Mouse (Mus musculus): ENCODE results near the gene Xrcc4. TPM values are rescaled to one million over a fixed set of nuclear protein-coding genes. Genes with fewer than 3 reads are reported as not detected.
"Not testable (repeated sequence)": the region's sequence is repeated elsewhere in the genome, so short reads cannot be mapped to it uniquely, and the experiment has no call there.

The Xrcc4 gene
- 0.06 and 0.18 TPM in 2 replicates for polyA plus RNA-seq (2012)

GRCm38 (mm10) chr13:90088962-90089824 is at the start of gene Xrcc4, which contains the start of gene Tmem167:
TSS of gene Xrcc4 (minus strand) at chr13:90089608.
TSS of gene Tmem167 (plus strand) at chr13:90089123.
- TF ChIP-seq TAL1 (IDR thresholded peaks at IDR 0.05; ENCODE audit: low read length) (no peak), GATA1 (IDR thresholded peaks at IDR 0.05; ENCODE audit: low read length) (peak; percentile 68)

GRCm38 (mm10) chr13:90136156-90136910 is 46.9 kb upstream of the Xrcc4 start:
- H3K27me3 ChIP-seq (ENCODE audit: control insufficient read depth) = no peaks in the 10 kb centered on the region
- no peaks in the 10 kb centered on the region for H3K9me3 ChIP-seq (ENCODE audit: control insufficient read depth, low read length)
- H3K4me3 ChIP-seq (replicated peaks) = no peak overlapping the region
- no peak for TF ChIP-seq TAL1 (IDR thresholded peaks at IDR 0.05; ENCODE audit: low read length)
- no peak for TF ChIP-seq GATA1 (IDR thresholded peaks at IDR 0.05; ENCODE audit: low read length)
- no peaks in the 10 kb centered on the region for H3K36me3 ChIP-seq (ENCODE audit: control insufficient read depth)
- no peaks in the 10 kb centered on the region for H3K4me1 ChIP-seq (ENCODE audit: control insufficient read depth)

More at GRCm38 (mm10) chr13:90088962-90089824, at the start of gene Xrcc4, which contains the start of gene Tmem167:
- H3K27me3 ChIP-seq (ENCODE audit: control insufficient read depth) = no peaks in the 10 kb centered on the region
- no peaks in the 10 kb centered on the region for H3K9me3 ChIP-seq (ENCODE audit: control insufficient read depth, low read length)
- peak within 1 kb of the TSS; percentile 95 for H3K4me3 ChIP-seq (replicated peaks)
- H3K4me1 ChIP-seq (ENCODE audit: control insufficient read depth) = peaks cover 18% of the 10 kb centered on the region
- H3K36me3 ChIP-seq (ENCODE audit: control insufficient read depth) = peaks cover 4% of the 10 kb centered on the region; the same call in 1 of the 2 replicates

GRCm38 (mm10) chr13:90111681-90112080 is 22.3 kb upstream of the Xrcc4 start:
- H3K9me3 ChIP-seq (ENCODE audit: control insufficient read depth, low read length) = no peaks in the 10 kb centered on the region
- H3K27me3 ChIP-seq (ENCODE audit: control insufficient read depth) = no peaks in the 10 kb centered on the region
- no peaks in the 10 kb centered on the region for H3K4me1 ChIP-seq (ENCODE audit: control insufficient read depth)
- H3K36me3 ChIP-seq (ENCODE audit: control insufficient read depth) = no peaks in the 10 kb centered on the region
- TF ChIP-seq GATA1 (IDR thresholded peaks at IDR 0.05; ENCODE audit: low read length) (no peak), TAL1 (IDR thresholded peaks at IDR 0.05; ENCODE audit: low read length) (no peak)
- H3K4me3 ChIP-seq (replicated peaks) = no peak overlapping the region

- H3K36me3 ChIP-seq (ENCODE audit: control insufficient read depth) = peaks cover 27% of the 10 kb centered on the region
- not testable (repeated sequence) for H3K27me3 ChIP-seq (ENCODE audit: control insufficient read depth); H3K4me3 ChIP-seq (replicated peaks); H3K4me1 ChIP-seq (ENCODE audit: control insufficient read depth); H3K9me3 ChIP-seq (ENCODE audit: control insufficient read depth, low read length)
These were observed 19.3 kb upstream of the Xrcc4 start for GRCm38 (mm10) chr13:90108746-90109145.

- Histone ChIP-seq H3K36me3 (ENCODE audit: control insufficient read depth) (peaks cover 46% of the 10 kb centered on the region), H3K27me3 (ENCODE audit: control insufficient read depth) (no peaks in the 10 kb centered on the region), H3K4me3 (replicated peaks) (no peak overlapping the region), H3K4me1 (ENCODE audit: control insufficient read depth) (no peaks in the 10 kb centered on the region), H3K9me3 (ENCODE audit: control insufficient read depth, low read length) (no peaks in the 10 kb centered on the region)
- no peak for TF ChIP-seq TAL1 (IDR thresholded peaks at IDR 0.05; ENCODE audit: low read length)
- no peak for TF ChIP-seq GATA1 (IDR thresholded peaks at IDR 0.05; ENCODE audit: low read length)
These were observed 16.7 kb upstream of the Xrcc4 start for GRCm38 (mm10) chr13:90106139-90106538.

- Histone ChIP-seq H3K9me3 (ENCODE audit: control insufficient read depth, low read length) (no peaks in the 10 kb centered on the region), H3K27me3 (ENCODE audit: control insufficient read depth) (no peaks in the 10 kb centered on the region), H3K4me1 (ENCODE audit: control insufficient read depth) (no peaks in the 10 kb centered on the region), H3K4me3 (replicated peaks) (no peak overlapping the region), H3K36me3 (ENCODE audit: control insufficient read depth) (peaks cover 63% of the 10 kb centered on the region)
- TF ChIP-seq GATA1 (IDR thresholded peaks at IDR 0.05; ENCODE audit: low read length) = no peak
- TF ChIP-seq TAL1 (IDR thresholded peaks at IDR 0.05; ENCODE audit: low read length) = no peak
These were observed 12.1 kb upstream of the Xrcc4 start for GRCm38 (mm10) chr13:90101514-90101913.

- Histone ChIP-seq H3K27me3 (ENCODE audit: control insufficient read depth) (no peaks in the 10 kb centered on the region), H3K36me3 (ENCODE audit: control insufficient read depth) (peaks cover 4% of the 10 kb centered on the region; the same call in 1 of the 2 replicates), H3K4me1 (ENCODE audit: control insufficient read depth) (peaks cover 18% of the 10 kb centered on the region), H3K9me3 (ENCODE audit: control insufficient read depth, low read length) (no peaks in the 10 kb centered on the region), H3K4me3 (replicated peaks) (peak overlapping the region; percentile 95)
- TF ChIP-seq GATA1 (IDR thresholded peaks at IDR 0.05; ENCODE audit: low read length) (no peak), TAL1 (IDR thresholded peaks at IDR 0.05; ENCODE audit: low read length) (no peak)
These were observed 396 bp upstream of the Xrcc4 start for GRCm38 (mm10) chr13:90089825-90090183.

GRCm38 (mm10) chr13:90061877-90062276 is 27.5 kb downstream of the Xrcc4 start:
- H3K36me3 ChIP-seq (ENCODE audit: control insufficient read depth) = no peaks in the 10 kb centered on the region
- H3K9me3 ChIP-seq (ENCODE audit: control insufficient read depth, low read length) = no peaks in the 10 kb centered on the region
- TF ChIP-seq GATA1 (IDR thresholded peaks at IDR 0.05; ENCODE audit: low read length) (no peak), TAL1 (IDR thresholded peaks at IDR 0.05; ENCODE audit: low read length) (no peak)
- no peaks in the 10 kb centered on the region for H3K4me1 ChIP-seq (ENCODE audit: control insufficient read depth)
- no peaks in the 10 kb centered on the region for H3K27me3 ChIP-seq (ENCODE audit: control insufficient read depth)
- H3K4me3 ChIP-seq (replicated peaks) = no peak overlapping the region

- H3K36me3 ChIP-seq (ENCODE audit: control insufficient read depth) = no peaks in the 10 kb centered on the region
- no peak overlapping the region for H3K4me3 ChIP-seq (replicated peaks)
- no peaks in the 10 kb centered on the region for H3K9me3 ChIP-seq (ENCODE audit: control insufficient read depth, low read length)
- no peaks in the 10 kb centered on the region for H3K27me3 ChIP-seq (ENCODE audit: control insufficient read depth)
- no peaks in the 10 kb centered on the region for H3K4me1 ChIP-seq (ENCODE audit: control insufficient read depth)
- no peak for TF ChIP-seq GATA1 (IDR thresholded peaks at IDR 0.05; ENCODE audit: low read length)
- TF ChIP-seq TAL1 (IDR thresholded peaks at IDR 0.05; ENCODE audit: low read length) = no peak
These were observed 37.0 kb downstream of the Xrcc4 start for GRCm38 (mm10) chr13:90052408-90052807.
